Mouse (Mus musculus): Measurements from ENCODE around the gene Olfr1019. TPM values are rescaled to one million over a fixed set of nuclear protein-coding genes. Genes with fewer than 3 reads are reported as not detected.

The Olfr1019 gene
- not detected in 2 replicates for polyA plus RNA-seq (2016; fragmentation: Nextera tagmentation; extraction: Ambion mirVana)

- no peaks in the 10 kb centered on the region for H3K36me3 ChIP-seq
- H3K9ac ChIP-seq, result no peak within 1 kb of the TSS
- H3K4me3 ChIP-seq, result no peak within 1 kb of the TSS
- no peak within 1 kb of the TSS for H3K27ac ChIP-seq
- H3K4me2 ChIP-seq (replicated peaks), result no peak within 1 kb of the TSS
- no peaks in the 10 kb centered on the region for H3K27me3 ChIP-seq
- H3K9me3 ChIP-seq (replicated peaks), result no peaks in the 10 kb centered on the region
- no peaks in the 10 kb centered on the region for H3K4me1 ChIP-seq
- ATAC-seq (ENCODE audit: low FRiP score), result no peak
Observed at GRCm38 (mm10) chr2:85845383-85845782, at the start of gene Olfr1019. Olfr1019 (minus strand) TSS chr2:85845483.

GRCm38 (mm10) chr2:85885340-85885739, 40.1 kb upstream of the Olfr1019 start, which contains the start of gene Olfr1023:
Olfr1023 (plus strand) TSS chr2:85885640.
- ATAC-seq (ENCODE audit: low FRiP score), result no peak
- Histone ChIP-seq H3K36me3 (no peaks in the 10 kb centered on the region), H3K4me1 (no peaks in the 10 kb centered on the region), H3K27me3 (no peaks in the 10 kb centered on the region), H3K9ac (no peak within 1 kb of the TSS), H3K27ac (no peak within 1 kb of the TSS), H3K4me3 (no peak within 1 kb of the TSS), H3K9me3 (replicated peaks) (no peaks in the 10 kb centered on the region), H3K4me2 (replicated peaks) (no peak within 1 kb of the TSS)
- 83% methylated on average over 2 of the region's 2 CpGs for WGBS

GRCm38 (mm10) chr2:85868294-85868693, 23.0 kb upstream of the Olfr1019 start, which contains the start of gene Olfr1022:
Olfr1022 (plus strand) TSS chr2:85868594.
- H3K27ac ChIP-seq, result no peak within 1 kb of the TSS
- H3K4me1 ChIP-seq, result no peaks in the 10 kb centered on the region
- H3K9ac ChIP-seq, result no peak within 1 kb of the TSS
- ATAC-seq (ENCODE audit: low FRiP score), result no peak
- no peaks in the 10 kb centered on the region for H3K27me3 ChIP-seq
- H3K4me2 ChIP-seq (replicated peaks), result no peak within 1 kb of the TSS
- H3K36me3 ChIP-seq, result no peaks in the 10 kb centered on the region
- no peak within 1 kb of the TSS for H3K4me3 ChIP-seq
- H3K9me3 ChIP-seq (replicated peaks), result no peaks in the 10 kb centered on the region
- 51% methylated on average over 2 of the region's 2 CpGs for WGBS

GRCm38 (mm10) chr2:85846730-85847129, 1.4 kb upstream of the Olfr1019 start, which contains the start of gene Olfr1020:
Olfr1020 (plus strand) TSS chr2:85847030.
- no peak for ATAC-seq (ENCODE audit: low FRiP score)
- 83% methylated on average over 1 of the region's 1 CpGs for WGBS
- no peaks in the 10 kb centered on the region for H3K4me1 ChIP-seq

GRCm38 (mm10) chr2:85818179-85818578, 27.1 kb downstream of the Olfr1019 start, which contains the start of gene Olfr1018:
Olfr1018 (plus strand) TSS chr2:85818479.
- no peak within 1 kb of the TSS for H3K4me3 ChIP-seq
- no peaks in the 10 kb centered on the region for H3K4me1 ChIP-seq
- no peaks in the 10 kb centered on the region for H3K27me3 ChIP-seq
- no peak within 1 kb of the TSS for H3K9ac ChIP-seq
- H3K27ac ChIP-seq, result no peak within 1 kb of the TSS
- H3K4me2 ChIP-seq (replicated peaks), result no peak within 1 kb of the TSS
- H3K9me3 ChIP-seq (replicated peaks), result no peaks in the 10 kb centered on the region
- no peak for ATAC-seq (ENCODE audit: low FRiP score)
- H3K36me3 ChIP-seq, result no peaks in the 10 kb centered on the region

More at GRCm38 (mm10) chr2:85846730-85847129, 1.4 kb upstream of the Olfr1019 start, which contains the start of gene Olfr1020:
- no peaks in the 10 kb centered on the region for H3K27me3 ChIP-seq
- no peak within 1 kb of the TSS for H3K27ac ChIP-seq
- H3K9me3 ChIP-seq (replicated peaks), result no peaks in the 10 kb centered on the region
- no peak within 1 kb of the TSS for H3K9ac ChIP-seq
- H3K36me3 ChIP-seq, result no peaks in the 10 kb centered on the region
- no peak within 1 kb of the TSS for H3K4me3 ChIP-seq
- H3K4me2 ChIP-seq (replicated peaks), result no peak within 1 kb of the TSS

GRCm38 (mm10) chr2:85804501-85804900, 40.8 kb downstream of the Olfr1019 start:
- Histone ChIP-seq H3K27ac (no peak overlapping the region), H3K4me3 (no peak overlapping the region)

GRCm38 (mm10) chr2:85802444-85802843, 42.8 kb downstream of the Olfr1019 start, which contains the start of gene Olfr1016:
Olfr1016 (minus strand) TSS chr2:85802544.
- no peak within 1 kb of the TSS for H3K9ac ChIP-seq
- no peak for ATAC-seq (ENCODE audit: low FRiP score)
- no peaks in the 10 kb centered on the region for H3K27me3 ChIP-seq
- no peak within 1 kb of the TSS for H3K27ac ChIP-seq
- no peak within 1 kb of the TSS for H3K4me3 ChIP-seq
- WGBS, result 96% methylated on average over 2 of the region's 2 CpGs
- no peaks in the 10 kb centered on the region for H3K9me3 ChIP-seq (replicated peaks)
- no peak within 1 kb of the TSS for H3K4me2 ChIP-seq (replicated peaks)
- H3K4me1 ChIP-seq, result no peaks in the 10 kb centered on the region
- H3K36me3 ChIP-seq, result no peaks in the 10 kb centered on the region

More at GRCm38 (mm10) chr2:85804501-85804900, 40.8 kb downstream of the Olfr1019 start:
- no peaks in the 10 kb centered on the region for H3K27me3 ChIP-seq
- H3K36me3 ChIP-seq, result no peaks in the 10 kb centered on the region
- no peak overlapping the region for H3K4me2 ChIP-seq (replicated peaks)
- H3K9me3 ChIP-seq (replicated peaks), result no peaks in the 10 kb centered on the region
- ATAC-seq (ENCODE audit: low FRiP score), result no peak
- H3K4me1 ChIP-seq, result no peaks in the 10 kb centered on the region
- no peak overlapping the region for H3K9ac ChIP-seq
- WGBS, result 84% methylated on average over 4 of the region's 4 CpGs

GRCm38 (mm10) chr2:85792331-85792730, 53.0 kb downstream of the Olfr1019 start:
- Histone ChIP-seq H3K27ac (no peak overlapping the region), H3K4me1 (no peaks in the 10 kb centered on the region), H3K9ac (no peak overlapping the region), H3K27me3 (no peaks in the 10 kb centered on the region), H3K4me3 (no peak overlapping the region), H3K9me3 (replicated peaks) (no peaks in the 10 kb centered on the region), H3K4me2 (replicated peaks) (no peak overlapping the region), H3K36me3 (no peaks in the 10 kb centered on the region)
- no peak for ATAC-seq (ENCODE audit: low FRiP score)
- 36% methylated on average over 2 of the region's 2 CpGs for WGBS

Other genes starting within 250 kb of the Olfr1019 start
- gene Olfr1000, start 233.6 kb downstream of the Olfr1019 start, polyA plus RNA-seq (2016; fragmentation: Nextera tagmentation; extraction: Ambion mirVana), result not detected in 2 replicates
- gene Olfr1002, start 194.8 kb downstream of the Olfr1019 start, polyA plus RNA-seq (2016; fragmentation: Nextera tagmentation; extraction: Ambion mirVana), result not detected in 2 replicates
- gene Olfr154, start 181.0 kb downstream of the Olfr1019 start, polyA plus RNA-seq (2016; fragmentation: Nextera tagmentation; extraction: Ambion mirVana), result not detected in 2 replicates
- not detected in 2 replicates for gene Olfr1006, start 166.7 kb downstream of the Olfr1019 start, polyA plus RNA-seq (2016; fragmentation: Nextera tagmentation; extraction: Ambion mirVana)
- not detected in 2 replicates for gene Olfr1008, start 156.1 kb downstream of the Olfr1019 start, polyA plus RNA-seq (2016; fragmentation: Nextera tagmentation; extraction: Ambion mirVana)
- not detected in 2 replicates for gene Olfr1009, start 130.1 kb downstream of the Olfr1019 start, polyA plus RNA-seq (2016; fragmentation: Nextera tagmentation; extraction: Ambion mirVana)
- gene Olfr1012, start 82.7 kb downstream of the Olfr1019 start, polyA plus RNA-seq (2016; fragmentation: Nextera tagmentation; extraction: Ambion mirVana), result not detected in 2 replicates
- not detected in 2 replicates for gene Olfr1013, start 78.4 kb downstream of the Olfr1019 start, polyA plus RNA-seq (2016; fragmentation: Nextera tagmentation; extraction: Ambion mirVana)
- not detected in 2 replicates for gene Olfr1014, start 72.8 kb downstream of the Olfr1019 start, polyA plus RNA-seq (2016; fragmentation: Nextera tagmentation; extraction: Ambion mirVana)
- gene Olfr1015, start 63.5 kb downstream of the Olfr1019 start, polyA plus RNA-seq (2016; fragmentation: Nextera tagmentation; extraction: Ambion mirVana), result not detected in 2 replicates
- gene Olfr1016, start 42.9 kb downstream of the Olfr1019 start, polyA plus RNA-seq (2016; fragmentation: Nextera tagmentation; extraction: Ambion mirVana), result not detected in 2 replicates
- not detected in 2 replicates for gene Olfr1018, start 27.0 kb downstream of the Olfr1019 start, polyA plus RNA-seq (2016; fragmentation: Nextera tagmentation; extraction: Ambion mirVana)
- gene Olfr1020, start 1.5 kb upstream of the Olfr1019 start, polyA plus RNA-seq (2016; fragmentation: Nextera tagmentation; extraction: Ambion mirVana), result not detected in 2 replicates
- gene Olfr1022, start 23.1 kb upstream of the Olfr1019 start, polyA plus RNA-seq (2016; fragmentation: Nextera tagmentation; extraction: Ambion mirVana), result not detected in 2 replicates
- not detected in 2 replicates for gene Olfr1023, start 40.2 kb upstream of the Olfr1019 start, polyA plus RNA-seq (2016; fragmentation: Nextera tagmentation; extraction: Ambion mirVana)
- gene Olfr1024, start 59.6 kb upstream of the Olfr1019 start, polyA plus RNA-seq (2016; fragmentation: Nextera tagmentation; extraction: Ambion mirVana), result not detected in 2 replicates
- gene Olfr1025-ps1, start 69.7 kb upstream of the Olfr1019 start, polyA plus RNA-seq (2016; fragmentation: Nextera tagmentation; extraction: Ambion mirVana), result not detected in 2 replicates
- not detected in 2 replicates for gene Olfr1026, start 76.1 kb upstream of the Olfr1019 start, polyA plus RNA-seq (2016; fragmentation: Nextera tagmentation; extraction: Ambion mirVana)
- gene Olfr1028, start 105.0 kb upstream of the Olfr1019 start, polyA plus RNA-seq (2016; fragmentation: Nextera tagmentation; extraction: Ambion mirVana), result not detected in 2 replicates
- gene Olfr1029, start 128.4 kb upstream of the Olfr1019 start, polyA plus RNA-seq (2016; fragmentation: Nextera tagmentation; extraction: Ambion mirVana), result not detected in 2 replicates
- not detected in 2 replicates for gene Olfr1030, start 133.8 kb upstream of the Olfr1019 start, polyA plus RNA-seq (2016; fragmentation: Nextera tagmentation; extraction: Ambion mirVana)
- gene Olfr1031, start 144.8 kb upstream of the Olfr1019 start, polyA plus RNA-seq (2016; fragmentation: Nextera tagmentation; extraction: Ambion mirVana), result not detected in 2 replicates
- gene Olfr1032, start 160.1 kb upstream of the Olfr1019 start, polyA plus RNA-seq (2016; fragmentation: Nextera tagmentation; extraction: Ambion mirVana), result not detected in 2 replicates
- gene Olfr1033, start 175.2 kb upstream of the Olfr1019 start, polyA plus RNA-seq (2016; fragmentation: Nextera tagmentation; extraction: Ambion mirVana), result not detected in 2 replicates
- gene Olfr1034, start 200.4 kb upstream of the Olfr1019 start, polyA plus RNA-seq (2016; fragmentation: Nextera tagmentation; extraction: Ambion mirVana), result not detected in 2 replicates
- not detected in 2 replicates for gene Olfr1036, start 228.5 kb upstream of the Olfr1019 start, polyA plus RNA-seq (2016; fragmentation: Nextera tagmentation; extraction: Ambion mirVana)
- not detected in 2 replicates for gene Olfr1037, start 241.9 kb upstream of the Olfr1019 start, polyA plus RNA-seq (2016; fragmentation: Nextera tagmentation; extraction: Ambion mirVana)

Data from hindbrain, embryonic 12.5 days (tissue).